Mouse (Mus musculus) lung, adult 2 months (tissue): ENCODE data around the gene Sorcs3.

ENCODE experiments used
- CTCF ChIP-seq: fragments of 200-500 bp; IDR thresholded peaks from 2 replicates; pipeline ENCODE4 v1.5.1; 2011; ENCODE audit warnings: mild to moderate bottlenecking, low read length, control low read depth; ENCODE audit not compliant: insufficient read depth
- POLR2A ChIP-seq: fragments of 200-500 bp; IDR thresholded peaks from 2 replicates; pipeline ENCODE4 v1.6.1; 2011; ENCODE audit warnings: low read depth, mild to moderate bottlenecking, control low read depth, low read length, borderline replicate concordance; ENCODE audit errors: extremely low read depth

GRCm38 (mm10) chr19:48755156-48755555 is 549.3 kb downstream of the Sorcs3 start:
- TF ChIP-seq CTCF (no peak), POLR2A (no peak)
